Mouse (Mus musculus) liver, postnatal 0 days (tissue): ENCODE data around the gene Fshr.

Experiments
- CTCF ChIP-seq: sonication (generic); IDR thresholded peaks from 2 replicates; pipeline ENCODE4 v1.5.1; 2016; ENCODE audit warnings: antibody characterized with exemption, low read depth
- EP300 ChIP-seq: IDR thresholded peaks from 2 replicates; pipeline ENCODE4 v1.6.1; 2016; ENCODE audit warnings: antibody characterized with exemption, low read depth, mild to moderate bottlenecking

- no peak for TF ChIP-seq CTCF
- no peak for TF ChIP-seq EP300
Observed at GRCm38 (mm10) chr17:88936941-88937340, 263.5 kb downstream of the Fshr start.
